Mouse (Mus musculus) spleen, adult 2 months (tissue): ENCODE data around the gene Ddx19b.

Source experiments
- CTCF ChIP-seq: fragments of 200-500 bp; IDR thresholded peaks from 2 replicates; pipeline ENCODE4 v1.5.1; 2011; ENCODE audit warnings: mild to moderate bottlenecking, inconsistent platforms; ENCODE audit not compliant: insufficient read depth, insufficient read length, insufficient replicate concordance; ENCODE audit errors: extremely low read depth
- POLR2A ChIP-seq: fragments of 200-500 bp; IDR thresholded peaks from 2 replicates; pipeline ENCODE4 v1.6.1; 2011; ENCODE audit warnings: low read depth, low read length, inconsistent platforms

DNA sequence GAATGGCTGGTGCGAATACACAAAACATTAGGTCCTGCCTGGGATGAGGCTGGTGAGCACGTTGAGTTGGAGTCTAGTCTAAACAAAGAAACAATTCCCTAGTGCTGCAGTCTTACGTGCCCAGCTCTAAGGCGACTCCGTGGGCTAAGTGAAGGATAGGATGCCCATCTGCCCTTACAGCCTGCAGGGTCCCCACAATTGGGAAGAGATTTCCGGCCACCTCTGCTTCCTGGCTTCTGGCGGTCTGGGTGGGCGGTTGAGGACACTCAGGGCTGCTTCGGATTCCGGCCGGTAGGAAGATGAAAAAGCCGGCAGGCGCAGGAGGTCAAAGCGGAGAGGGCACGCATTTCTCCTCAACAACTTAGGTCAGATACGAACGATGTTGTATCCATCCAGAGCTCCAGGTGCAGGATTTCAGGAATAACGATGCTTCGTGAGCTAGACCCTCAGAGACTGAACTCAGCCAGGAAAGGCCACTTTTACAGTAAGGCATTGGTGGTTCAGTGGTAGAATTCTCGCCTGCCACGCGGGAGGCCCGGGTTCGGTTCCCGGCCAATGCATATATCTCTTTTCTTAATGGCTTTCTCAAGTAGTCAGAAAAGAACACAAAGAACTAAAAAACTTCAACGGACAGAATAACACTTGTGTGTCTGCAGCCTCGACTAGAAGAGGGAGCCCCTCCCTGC lies 30.7 kb upstream of the Ddx19b start:
- TF ChIP-seq CTCF (no peak), POLR2A (no peak)
